Mouse (Mus musculus): ENCODE data around the gene Frrs1l. TPM values are rescaled to one million over a fixed set of nuclear protein-coding genes. Genes with fewer than 3 reads are reported as not detected.

Frrs1l gene
- polyA plus RNA-seq (2014; fragmentation: Illumina TruSeq; extraction: RNeasy Lipid Tissue Mini Kit (QIAGEN cat#74804); ENCODE audit: low read depth, low replicate concordance), result 0.53 TPM

DNA sequence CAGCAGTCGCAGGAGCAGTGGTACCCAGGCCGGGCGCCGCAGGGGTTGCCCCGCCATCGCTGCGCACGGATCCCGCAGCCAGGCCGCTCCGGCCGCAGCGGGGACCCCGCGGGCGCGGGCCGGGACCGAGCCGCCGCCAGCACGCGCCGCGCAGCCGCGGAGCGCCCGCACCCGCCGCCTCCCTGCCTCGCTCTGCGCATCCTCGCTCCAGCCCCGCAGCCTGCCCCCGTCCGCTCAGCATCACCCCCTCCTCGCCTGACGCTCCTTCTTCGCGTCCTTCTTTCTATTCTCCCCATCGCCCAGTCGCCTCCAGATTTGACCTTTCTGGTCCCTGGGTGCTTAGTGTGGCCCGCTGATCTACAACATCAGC is at the start of gene Frrs1l:
TSS of gene Frrs1l (minus strand) at position 177 of the 370 bp plus-strand sequence.

DNA sequence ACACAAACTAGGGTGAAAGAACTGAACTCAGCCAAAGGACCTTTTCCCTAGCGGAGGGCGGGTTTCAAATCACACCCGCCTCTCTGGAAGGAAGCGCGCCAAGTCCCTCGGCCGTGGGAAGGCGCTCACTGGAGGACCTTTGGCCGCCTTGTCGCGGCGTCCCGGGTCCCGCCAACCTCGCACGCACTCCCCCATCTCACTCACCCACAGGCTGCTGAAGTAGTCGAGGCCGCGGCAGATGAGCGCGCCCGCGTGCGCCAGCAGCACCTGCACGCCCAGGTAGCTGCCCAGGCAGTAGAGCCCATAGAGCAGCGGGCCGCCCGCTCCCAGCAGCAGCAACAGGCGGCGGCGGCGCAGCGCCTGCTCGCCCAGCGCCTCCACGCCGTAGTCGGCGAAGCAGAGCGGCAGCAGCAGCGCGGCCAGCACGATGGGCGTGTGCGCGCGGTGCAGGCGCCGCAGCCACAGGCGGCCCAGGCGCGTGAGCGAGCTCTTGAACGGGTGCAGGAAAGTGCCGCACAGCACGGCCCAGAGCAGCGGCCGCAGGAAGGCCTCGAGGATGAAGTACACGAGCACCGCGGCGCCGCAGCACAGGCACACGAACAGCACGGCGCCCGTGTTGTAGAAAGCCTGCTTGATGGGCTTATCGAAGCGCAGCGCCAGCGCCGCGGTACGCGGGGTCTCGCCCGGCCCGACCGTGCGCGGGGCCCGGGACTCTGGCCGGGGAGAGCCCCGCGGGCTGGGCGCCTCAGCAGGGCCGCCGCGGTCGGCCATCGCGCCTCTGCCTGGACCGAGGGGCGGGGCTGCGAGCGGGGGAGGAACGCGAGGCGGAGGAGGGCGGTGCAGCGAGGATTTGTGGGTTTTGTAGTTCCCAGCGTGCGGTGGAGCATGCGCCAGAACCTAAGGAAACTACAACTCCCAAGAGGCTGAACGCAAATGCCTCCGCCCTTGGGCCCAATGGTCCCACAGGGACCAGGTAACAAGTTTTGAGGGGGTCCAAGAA is 43.2 kb downstream of the Frrs1l start, which contains the start of gene Tmem245:
TSS of gene Tmem245 (minus strand) at position 797 of the 1,000 bp plus-strand sequence.

Other genes starting within 250 kb of the Frrs1l start
- 17.0 TPM for gene Actl7b, start 248.9 kb downstream of the Frrs1l start, polyA plus RNA-seq (2014; fragmentation: Illumina TruSeq; extraction: RNeasy Lipid Tissue Mini Kit (QIAGEN cat#74804); ENCODE audit: low read depth, low replicate concordance)
- gene Actl7a, start 247.0 kb downstream of the Frrs1l start, polyA plus RNA-seq (2014; fragmentation: Illumina TruSeq; extraction: RNeasy Lipid Tissue Mini Kit (QIAGEN cat#74804); ENCODE audit: low read depth, low replicate concordance), result 51.7 TPM
- 25.0 TPM for gene Elp1, start 188.1 kb downstream of the Frrs1l start, polyA plus RNA-seq (2014; fragmentation: Illumina TruSeq; extraction: RNeasy Lipid Tissue Mini Kit (QIAGEN cat#74804); ENCODE audit: low read depth, low replicate concordance)
- 29.3 TPM for gene Fam206a, start 188.0 kb downstream of the Frrs1l start, polyA plus RNA-seq (2014; fragmentation: Illumina TruSeq; extraction: RNeasy Lipid Tissue Mini Kit (QIAGEN cat#74804); ENCODE audit: low read depth, low replicate concordance)
- gene Ctnnal1, start 125.2 kb downstream of the Frrs1l start, polyA plus RNA-seq (2014; fragmentation: Illumina TruSeq; extraction: RNeasy Lipid Tissue Mini Kit (QIAGEN cat#74804); ENCODE audit: low read depth, low replicate concordance), result 24.0 TPM
- 6.2 TPM for gene Tmem245, start 43.0 kb downstream of the Frrs1l start, polyA plus RNA-seq (2014; fragmentation: Illumina TruSeq; extraction: RNeasy Lipid Tissue Mini Kit (QIAGEN cat#74804); ENCODE audit: low read depth, low replicate concordance)
- 5.1 TPM for gene Epb41l4b, start 153.0 kb upstream of the Frrs1l start, polyA plus RNA-seq (2014; fragmentation: Illumina TruSeq; extraction: RNeasy Lipid Tissue Mini Kit (QIAGEN cat#74804); ENCODE audit: low read depth, low replicate concordance)